Mouse (Mus musculus) cerebellum, adult 9-10 months (tissue): ENCODE data around the gene Tfeb.

Experiments used
- DNase-seq: peaks from one replicate; pipeline ENCODE4 v3.0.0; 2022

Tfeb gene

GRCm38 (mm10) chr17:47712889-47713571 lies 23.8 kb upstream of the Tfeb start:
- no peak for DNase-seq

DNA sequence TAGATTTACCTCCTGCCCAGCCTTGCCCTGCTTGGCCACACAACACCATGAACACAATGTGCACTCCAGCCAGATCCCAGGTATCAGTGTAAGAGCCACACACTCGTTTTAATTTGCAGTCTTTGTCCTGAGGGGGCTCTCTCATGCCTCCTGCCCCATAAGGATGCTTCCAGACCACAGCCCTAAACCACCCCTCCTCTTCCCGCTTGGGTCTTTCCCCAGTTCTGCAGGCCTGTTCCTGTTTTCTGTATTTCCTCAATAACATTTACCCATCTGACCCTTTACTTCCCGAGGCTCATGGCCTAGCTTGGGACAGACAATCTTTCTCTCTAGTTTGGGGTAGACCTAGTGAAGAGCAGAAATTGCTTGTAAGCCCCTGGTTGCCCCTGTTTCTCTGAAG lies 21.8 kb upstream of the Tfeb start:
- DNase-seq: no peak

DNA sequence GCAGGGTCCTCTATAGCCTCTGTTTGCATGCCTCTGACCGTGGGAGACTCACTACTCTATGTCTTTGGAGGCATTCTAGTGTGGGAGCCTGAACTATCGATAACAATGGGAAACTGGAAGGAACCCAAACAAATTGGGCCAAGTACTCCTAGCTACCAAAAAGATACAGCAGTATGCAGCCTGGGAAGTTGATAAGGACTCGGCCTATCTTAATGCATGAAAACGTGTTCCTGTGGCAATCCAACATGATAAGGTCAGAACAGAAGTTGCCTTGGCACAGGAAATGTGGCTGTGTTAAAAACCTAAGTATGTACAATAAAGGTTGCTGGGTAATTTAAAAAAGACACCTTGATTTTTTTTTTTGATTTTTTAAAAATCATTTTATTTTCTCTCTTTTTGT lies 15.6 kb upstream of the Tfeb start:
- no peak for DNase-seq

GRCm38 (mm10) chr17:47726566-47726965 lies 10.3 kb upstream of the Tfeb start, which contains the start of gene Pgc:
Gene Pgc (plus strand): TSS chr17:47726842.
- DNase-seq: no peak

GRCm38 (mm10) chr17:47730633-47731575 lies 5.9 kb upstream of the Tfeb start:
- DNase-seq: no peak

DNA sequence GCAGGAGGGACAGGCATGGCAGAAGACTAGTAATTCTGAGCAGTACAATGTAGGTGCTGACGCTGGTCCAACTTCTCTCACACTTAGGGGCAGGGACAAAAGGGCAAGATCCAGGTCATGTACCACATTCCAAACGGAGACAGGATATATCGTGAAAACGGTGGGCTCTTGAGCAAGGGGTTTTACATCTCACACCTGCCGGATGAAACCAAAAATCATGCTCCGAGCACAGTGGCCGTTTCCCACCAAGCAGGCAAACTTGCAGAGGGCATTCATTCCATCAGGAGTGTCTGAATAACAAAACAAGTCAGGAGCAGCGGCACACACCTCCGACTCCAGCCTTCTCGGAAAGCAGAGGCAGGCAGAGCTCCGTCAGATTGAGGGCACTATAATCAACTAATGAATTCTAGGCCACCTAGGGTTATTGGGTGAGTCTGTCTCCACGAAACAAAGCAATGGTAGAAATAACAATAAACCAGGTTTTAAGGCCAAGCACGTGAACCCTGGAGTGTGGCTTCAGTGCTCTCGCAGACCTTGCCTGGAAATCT lies 1.2 kb upstream of the Tfeb start:
- peak; percentile 61 for DNase-seq

DNA sequence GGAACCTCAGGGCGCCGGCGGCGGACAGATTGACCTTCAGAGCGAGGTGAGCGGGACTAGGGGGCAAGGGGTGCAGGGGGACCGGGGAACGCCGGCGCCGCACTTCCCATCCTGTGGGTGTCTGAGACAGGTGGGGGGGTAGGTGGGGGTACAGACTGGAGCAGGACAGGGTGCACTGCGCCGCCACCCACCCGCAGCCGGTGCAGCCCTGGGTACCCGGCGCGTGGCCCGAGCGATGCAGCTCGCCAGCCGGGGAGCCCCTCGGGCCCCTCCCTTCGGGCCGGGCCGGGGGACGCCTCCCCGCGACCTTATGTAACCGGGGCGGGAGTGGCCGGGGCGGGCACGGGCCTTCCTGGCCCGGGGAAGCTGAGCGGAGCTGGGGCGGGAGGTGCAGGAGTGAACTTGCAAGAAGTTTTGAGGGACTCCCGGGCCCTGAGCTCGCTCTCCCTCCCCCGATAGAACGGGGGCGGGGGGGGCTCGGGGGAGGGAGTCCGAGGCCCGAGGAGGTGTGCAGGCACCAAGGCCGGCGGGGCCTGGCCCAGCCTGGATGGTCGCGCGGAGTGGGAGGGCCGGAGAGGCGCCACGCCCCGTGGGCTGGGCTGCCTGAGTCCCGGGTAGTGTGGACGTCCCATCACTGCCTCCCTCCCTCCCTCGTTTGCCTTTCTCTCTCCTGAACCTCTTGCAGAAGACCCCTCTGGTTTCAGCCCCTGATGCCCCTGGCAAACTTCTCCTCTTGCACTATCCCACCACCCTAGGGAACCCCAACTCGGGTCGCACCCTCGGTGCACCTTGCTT lies 638 bp downstream of the Tfeb start:
- peak; percentile 90 for DNase-seq

- peak; percentile 60 for DNase-seq
These were observed 1.4 kb downstream of the Tfeb start for GRCm38 (mm10) chr17:47738066-47738878.

DNA sequence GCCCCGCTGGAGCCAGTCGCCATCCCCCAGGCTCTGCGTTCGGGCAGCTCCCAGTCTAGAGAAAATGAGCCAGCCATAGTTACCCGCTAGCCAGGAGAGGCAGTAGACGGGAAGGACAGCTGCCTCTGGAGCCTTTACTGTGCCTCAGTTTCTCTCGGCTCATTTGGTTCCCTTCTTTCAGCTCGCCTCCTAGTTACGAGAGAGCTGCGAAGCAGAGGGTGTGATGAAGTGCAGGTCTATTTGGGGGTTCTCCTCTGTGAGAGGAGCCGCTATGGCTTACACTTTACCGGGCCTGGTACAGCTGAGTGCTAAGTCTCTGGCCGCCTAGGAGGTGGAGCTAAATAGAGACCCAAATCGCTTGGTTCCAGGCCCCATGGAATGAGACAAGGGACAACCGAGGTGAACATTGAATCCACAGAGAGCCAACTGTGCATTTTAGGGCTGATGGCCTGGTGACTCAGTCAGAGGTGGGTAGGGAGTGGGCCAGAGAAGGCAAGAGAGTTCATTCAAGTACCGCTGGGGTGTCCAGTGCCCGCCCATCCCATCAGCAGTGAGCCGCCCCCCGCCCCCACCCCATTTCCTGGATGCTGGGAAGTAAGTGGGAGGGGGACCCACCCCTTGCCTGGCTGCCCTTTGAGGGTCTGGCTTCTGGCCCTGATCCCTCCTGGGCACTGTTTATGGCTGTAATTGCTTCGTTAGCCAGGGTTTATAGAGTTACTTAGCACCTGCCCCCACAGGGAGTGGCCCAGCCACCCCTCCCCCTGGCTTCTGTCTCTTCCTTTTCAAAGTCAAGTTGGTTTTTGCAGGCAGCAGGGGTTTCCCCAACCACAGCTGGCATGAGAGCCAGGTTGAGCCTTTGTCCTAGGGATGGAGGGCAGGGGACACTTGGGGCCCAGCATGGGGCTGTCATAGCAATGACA lies 2.3 kb downstream of the Tfeb start:
- no peak for DNase-seq

- no peak for DNase-seq
These were observed 3.4 kb downstream of the Tfeb start for GRCm38 (mm10) chr17:47740186-47740585.

DNA sequence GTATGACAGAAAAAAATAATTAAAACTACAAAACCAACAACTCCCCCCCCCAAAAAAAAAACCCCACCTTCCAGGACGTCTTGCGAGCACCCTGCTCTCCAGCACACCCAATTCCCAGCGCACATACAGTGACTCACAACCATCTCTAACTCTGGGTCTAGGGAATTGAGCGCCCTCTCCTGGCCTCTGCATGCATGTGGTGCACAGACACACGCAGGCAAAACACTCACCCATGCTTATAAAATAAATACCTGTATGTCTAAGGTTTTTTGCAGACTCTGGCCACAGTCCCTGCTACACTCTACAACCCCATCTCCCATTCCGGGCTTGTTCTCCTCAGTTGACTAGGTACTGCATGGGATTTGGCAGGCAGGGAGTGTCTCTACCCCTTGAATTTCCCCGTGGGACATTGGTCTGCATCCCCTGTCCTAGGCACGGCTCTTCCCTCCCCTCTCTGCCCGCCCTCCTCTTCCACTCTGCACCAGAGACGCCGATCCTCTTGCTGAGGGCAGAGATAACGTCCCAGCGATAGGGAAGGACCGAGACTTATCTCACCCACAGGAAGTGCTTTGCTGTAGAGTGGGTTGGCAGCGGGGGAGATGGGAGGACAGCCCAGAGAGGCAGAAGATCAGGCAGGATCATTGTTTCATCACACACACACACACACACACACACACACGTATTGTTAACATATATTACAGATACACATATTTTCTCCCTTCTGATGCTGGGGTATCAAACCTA lies 6.3 kb downstream of the Tfeb start:
- DNase-seq: no peak

DNA sequence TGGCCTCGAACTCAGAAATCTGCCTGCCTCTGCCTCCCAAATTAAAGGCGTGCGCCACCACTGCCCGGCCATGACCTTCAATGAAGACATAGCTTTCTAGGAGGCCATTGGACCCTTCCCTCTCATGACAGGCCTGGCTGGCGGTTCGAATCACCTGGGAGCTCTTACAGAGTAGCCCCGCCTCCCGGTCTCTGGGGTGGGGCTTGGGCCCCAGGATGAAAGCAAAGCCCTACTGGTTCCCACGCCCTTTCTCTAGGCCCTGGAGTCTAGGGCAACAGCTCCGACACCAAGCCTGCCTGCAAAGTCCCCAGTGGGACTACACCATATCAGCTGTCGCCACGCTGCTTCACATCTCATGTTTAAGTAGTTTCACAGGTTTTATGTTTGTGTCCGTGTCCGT lies 7.3 kb downstream of the Tfeb start:
- DNase-seq: peak; percentile 8

DNA sequence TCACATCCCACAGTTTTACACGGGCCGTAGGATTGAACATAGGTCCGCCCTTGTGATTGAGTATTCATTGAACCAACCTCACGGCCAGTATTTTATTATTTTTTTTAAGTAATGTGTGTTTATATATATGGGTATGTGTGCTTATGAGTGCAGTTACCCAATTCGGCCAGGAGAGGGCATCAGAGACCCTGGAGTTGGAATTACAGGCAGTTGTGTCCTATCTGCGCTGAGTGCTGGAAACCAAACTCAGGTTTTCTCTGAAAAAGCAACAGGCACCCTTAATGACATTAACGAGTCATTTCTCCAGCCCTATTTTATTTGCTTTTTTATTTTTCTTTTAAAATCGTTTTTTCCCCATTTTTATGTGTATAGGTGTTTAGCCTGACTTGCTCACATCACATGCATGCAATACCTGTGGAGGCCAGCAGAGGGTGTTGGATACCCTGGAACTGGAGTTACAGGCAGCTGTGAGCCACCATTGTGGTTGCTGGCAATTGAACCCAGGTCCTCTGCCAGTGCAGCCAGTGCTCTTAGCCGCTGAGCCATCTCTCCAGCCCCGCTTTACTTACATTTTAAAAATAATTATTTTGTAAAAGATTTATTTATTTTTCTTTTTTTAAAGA lies 8.0 kb downstream of the Tfeb start:
- no peak for DNase-seq

DNA sequence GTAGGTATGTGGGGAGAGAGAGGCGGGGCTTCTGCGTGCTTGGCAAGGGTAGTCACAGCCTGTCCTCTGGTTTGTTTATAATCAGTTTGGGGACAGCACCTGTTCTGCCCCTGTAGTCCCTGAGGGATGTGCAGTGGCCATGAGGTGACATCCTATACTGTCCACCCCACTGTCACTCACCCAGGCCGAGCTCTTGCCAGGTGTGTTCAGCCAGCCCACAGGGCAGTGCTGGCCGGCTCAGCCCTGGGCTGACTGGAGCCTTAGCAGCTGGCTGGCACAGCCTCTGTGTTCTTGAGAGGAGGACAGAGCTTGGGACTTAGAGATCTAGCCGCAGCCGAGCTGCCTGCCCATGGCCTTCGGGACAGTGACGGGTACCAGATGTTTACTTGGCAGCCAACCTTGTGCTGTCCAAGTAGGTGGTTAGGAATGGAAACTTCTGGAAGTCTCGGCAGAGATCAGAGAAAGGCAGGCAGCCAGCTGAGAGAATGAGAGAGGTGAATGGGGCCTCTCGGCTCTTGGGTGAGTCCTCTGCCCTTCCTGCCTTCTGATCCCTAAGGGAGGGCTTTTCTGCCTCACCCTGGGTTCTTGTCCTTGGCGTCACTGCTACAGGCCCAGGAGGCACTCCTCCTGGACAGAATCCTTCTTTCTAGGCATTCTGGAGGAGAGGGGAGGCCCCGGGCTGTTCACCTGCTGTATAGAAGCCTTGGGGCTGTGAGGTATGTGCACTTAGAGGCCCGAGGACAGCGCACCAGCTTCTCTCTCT lies 12.1 kb downstream of the Tfeb start:
- no peak for DNase-seq

- no peak for DNase-seq
These were observed 12.8 kb downstream of the Tfeb start for GRCm38 (mm10) chr17:47749626-47750025.

- DNase-seq: no peak
These were observed 13.3 kb downstream of the Tfeb start for GRCm38 (mm10) chr17:47750101-47750500.

- no peak for DNase-seq
These were observed 15.0 kb downstream of the Tfeb start for GRCm38 (mm10) chr17:47751811-47752210.

DNA sequence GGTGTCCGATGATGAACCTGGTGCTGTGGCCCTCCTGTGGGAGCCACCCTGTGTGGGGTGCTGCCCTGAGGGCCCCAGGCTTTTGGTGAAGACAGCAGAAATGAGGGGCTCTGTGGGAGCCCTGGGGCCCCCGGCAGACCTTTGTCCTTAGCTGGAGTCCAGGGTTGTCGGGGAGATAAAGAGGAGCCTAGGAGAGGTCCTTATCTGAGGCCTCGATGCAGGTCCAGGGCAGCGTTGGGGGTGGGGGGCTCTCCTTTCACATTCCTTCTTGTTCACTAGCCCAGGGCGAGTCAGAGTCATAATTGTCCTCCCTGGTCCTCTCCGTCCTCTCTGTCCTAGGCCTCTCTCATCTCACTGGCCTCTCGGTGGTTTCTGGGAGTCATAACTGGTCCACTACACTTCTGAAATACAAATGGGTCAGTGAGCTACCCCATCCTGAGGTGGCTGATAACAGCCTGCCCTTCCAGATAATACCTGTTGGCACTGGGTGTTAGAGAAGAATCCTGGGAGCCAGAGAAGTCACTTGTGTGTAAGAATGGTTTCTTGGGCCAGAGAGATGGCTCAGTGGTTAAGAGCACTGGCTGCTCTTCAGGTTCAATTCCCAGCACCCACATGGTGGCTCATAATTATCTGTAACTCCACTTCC lies 16.4 kb downstream of the Tfeb start:
- DNase-seq: no peak
